Mouse (Mus musculus): ENCODE results near the gene Gm6525. TPM values are rescaled to one million over a fixed set of nuclear protein-coding genes. Genes with fewer than 3 reads are reported as not detected.
A peak's percentile ranks its signal among the peaks of the same experiment; 100 is the strongest.

Gm6525 gene
- total and polyA plus RNA-seq, 2 experiments from 2014 or later: 2.3 TPM; not detected in 1

GRCm38 (mm10) chr3:84217118-84217960 lies 43.4 kb downstream of the Gm6525 start:
- WGBS: 33% methylated on average over 12 of the region's 12 CpGs
- H3K27ac ChIP-seq: peak overlapping the region; percentile 64
- ATAC-seq: no peak
- peaks cover 41% of the 10 kb centered on the region for H3K4me1 ChIP-seq (ENCODE audit: insufficient read depth, low read length)
- no peak for TF ChIP-seq CTCF (IDR thresholded peaks at IDR 0.05; ENCODE audit: low read depth)
- no peaks in the 10 kb centered on the region for H3K27me3 ChIP-seq (ENCODE audit: insufficient read depth, low read length)
- H3K9me3 ChIP-seq (ENCODE audit: low read length): no peaks in the 10 kb centered on the region
- peak overlapping the region; percentile 79 for H3K9ac ChIP-seq (replicated peaks; ENCODE audit: low read length)
- peak overlapping the region; percentile 83 for H3K4me2 ChIP-seq (ENCODE audit: low read depth, low read length)
- H3K36me3 ChIP-seq (ENCODE audit: insufficient read depth, low read length): no peaks in the 10 kb centered on the region
- peak overlapping the region; percentile 65 for H3K4me3 ChIP-seq (ENCODE audit: low read length)
- peak; percentile 59 for DNase-seq (ENCODE audit: low spot score)

- Histone ChIP-seq H3K36me3 (ENCODE audit: insufficient read depth, low read length) (no peaks in the 10 kb centered on the region), H3K4me1 (ENCODE audit: insufficient read depth, low read length) (peaks cover 41% of the 10 kb centered on the region), H3K27me3 (ENCODE audit: insufficient read depth, low read length) (no peaks in the 10 kb centered on the region), H3K27ac (peak overlapping the region; percentile 64), H3K4me3 (ENCODE audit: low read length) (peak overlapping the region; percentile 65), H3K9ac (replicated peaks; ENCODE audit: low read length) (peak overlapping the region; percentile 79), H3K9me3 (ENCODE audit: low read length) (no peaks in the 10 kb centered on the region), H3K4me2 (ENCODE audit: low read depth, low read length) (peak overlapping the region; percentile 83)
- no peak for TF ChIP-seq CTCF (IDR thresholded peaks at IDR 0.05; ENCODE audit: low read depth)
- ATAC-seq: no peak
- 15% methylated on average over 4 of the region's 4 CpGs for WGBS
- DNase-seq (ENCODE audit: low spot score): no peak
Observed at GRCm38 (mm10) chr3:84217961-84218351, 44.1 kb downstream of the Gm6525 start.

- DNase-seq (ENCODE audit: low spot score) (no peak), ATAC-seq (no peak)
- 33% methylated on average over 2 of the region's 2 CpGs for WGBS
- no peak for TF ChIP-seq CTCF (IDR thresholded peaks at IDR 0.05; ENCODE audit: low read depth)
- Histone ChIP-seq H3K9me3 (ENCODE audit: low read length) (no peaks in the 10 kb centered on the region), H3K4me3 (ENCODE audit: low read length) (peak overlapping the region; percentile 65), H3K27me3 (ENCODE audit: insufficient read depth, low read length) (no peaks in the 10 kb centered on the region), H3K4me1 (ENCODE audit: insufficient read depth, low read length) (peaks cover 41% of the 10 kb centered on the region), H3K36me3 (ENCODE audit: insufficient read depth, low read length) (no peaks in the 10 kb centered on the region), H3K4me2 (ENCODE audit: low read depth, low read length) (peak overlapping the region; percentile 83), H3K27ac (peak overlapping the region; percentile 64; the same call in 1 of the 2 replicates), H3K9ac (replicated peaks; ENCODE audit: low read length) (peak overlapping the region; percentile 79)
Observed at GRCm38 (mm10) chr3:84218498-84218897, 44.6 kb downstream of the Gm6525 start.

GRCm38 (mm10) chr3:84219166-84219710 lies 45.3 kb downstream of the Gm6525 start:
- Histone ChIP-seq H3K4me2 (ENCODE audit: low read depth, low read length) (peak overlapping the region; percentile 83), H3K4me1 (ENCODE audit: insufficient read depth, low read length) (peaks cover 41% of the 10 kb centered on the region), H3K9me3 (ENCODE audit: low read length) (no peaks in the 10 kb centered on the region), H3K27me3 (ENCODE audit: insufficient read depth, low read length) (no peaks in the 10 kb centered on the region), H3K9ac (replicated peaks; ENCODE audit: low read length) (peak overlapping the region; percentile 79), H3K27ac (peak overlapping the region; percentile 93; the same call in 1 of the 2 replicates), H3K36me3 (ENCODE audit: insufficient read depth, low read length) (no peaks in the 10 kb centered on the region), H3K4me3 (ENCODE audit: low read length) (peak overlapping the region; percentile 65)
- WGBS: 6% methylated on average over 2 of the region's 2 CpGs
- TF ChIP-seq CTCF (IDR thresholded peaks at IDR 0.05; ENCODE audit: low read depth): peak; percentile 37
- DNase-seq (ENCODE audit: low spot score) (no peak), ATAC-seq (no peak)

GRCm38 (mm10) chr3:84219720-84220273 lies 45.9 kb downstream of the Gm6525 start:
- Histone ChIP-seq H3K4me2 (ENCODE audit: low read depth, low read length) (peak overlapping the region; percentile 83), H3K9ac (replicated peaks; ENCODE audit: low read length) (peak overlapping the region; percentile 79), H3K27me3 (ENCODE audit: insufficient read depth, low read length) (no peaks in the 10 kb centered on the region), H3K27ac (peak overlapping the region; percentile 93), H3K4me1 (ENCODE audit: insufficient read depth, low read length) (peaks cover 35% of the 10 kb centered on the region), H3K36me3 (ENCODE audit: insufficient read depth, low read length) (no peaks in the 10 kb centered on the region), H3K4me3 (ENCODE audit: low read length) (peak overlapping the region; percentile 65), H3K9me3 (ENCODE audit: low read length) (no peaks in the 10 kb centered on the region)
- peak; percentile 57; the same call in 1 of the 2 replicates for ATAC-seq
- TF ChIP-seq CTCF (IDR thresholded peaks at IDR 0.05; ENCODE audit: low read depth): no peak
- WGBS: under 1% methylated on average over 9 of the region's 9 CpGs
- DNase-seq (ENCODE audit: low spot score): peak; percentile 79

- DNase-seq (ENCODE audit: low spot score) (peak; percentile 33), ATAC-seq (peak; percentile 24)
- Histone ChIP-seq H3K36me3 (ENCODE audit: insufficient read depth, low read length) (no peaks in the 10 kb centered on the region), H3K27me3 (ENCODE audit: insufficient read depth, low read length) (no peaks in the 10 kb centered on the region), H3K27ac (peak overlapping the region; percentile 93), H3K9me3 (ENCODE audit: low read length) (no peaks in the 10 kb centered on the region), H3K4me3 (ENCODE audit: low read length) (peak overlapping the region; percentile 65), H3K4me1 (ENCODE audit: insufficient read depth, low read length) (peaks cover 30% of the 10 kb centered on the region), H3K9ac (replicated peaks; ENCODE audit: low read length) (peak overlapping the region; percentile 79), H3K4me2 (ENCODE audit: low read depth, low read length) (peak overlapping the region; percentile 83)
- no peak for TF ChIP-seq CTCF (IDR thresholded peaks at IDR 0.05; ENCODE audit: low read depth)
- WGBS: under 1% methylated on average over 9 of the region's 9 CpGs
Observed at GRCm38 (mm10) chr3:84220326-84220725, 46.4 kb downstream of the Gm6525 start.

Data from hindbrain, postnatal 0 days (tissue).